Mouse (Mus musculus): ENCODE measurements around the gene Cyfip1. TPM values are rescaled to one million over a fixed set of nuclear protein-coding genes. Genes with fewer than 3 reads are reported as not detected.

Cyfip1 gene
- total and polyA plus RNA-seq, 3 experiments, result 20.1 to 29.3 (median 27.8) TPM

DNA sequence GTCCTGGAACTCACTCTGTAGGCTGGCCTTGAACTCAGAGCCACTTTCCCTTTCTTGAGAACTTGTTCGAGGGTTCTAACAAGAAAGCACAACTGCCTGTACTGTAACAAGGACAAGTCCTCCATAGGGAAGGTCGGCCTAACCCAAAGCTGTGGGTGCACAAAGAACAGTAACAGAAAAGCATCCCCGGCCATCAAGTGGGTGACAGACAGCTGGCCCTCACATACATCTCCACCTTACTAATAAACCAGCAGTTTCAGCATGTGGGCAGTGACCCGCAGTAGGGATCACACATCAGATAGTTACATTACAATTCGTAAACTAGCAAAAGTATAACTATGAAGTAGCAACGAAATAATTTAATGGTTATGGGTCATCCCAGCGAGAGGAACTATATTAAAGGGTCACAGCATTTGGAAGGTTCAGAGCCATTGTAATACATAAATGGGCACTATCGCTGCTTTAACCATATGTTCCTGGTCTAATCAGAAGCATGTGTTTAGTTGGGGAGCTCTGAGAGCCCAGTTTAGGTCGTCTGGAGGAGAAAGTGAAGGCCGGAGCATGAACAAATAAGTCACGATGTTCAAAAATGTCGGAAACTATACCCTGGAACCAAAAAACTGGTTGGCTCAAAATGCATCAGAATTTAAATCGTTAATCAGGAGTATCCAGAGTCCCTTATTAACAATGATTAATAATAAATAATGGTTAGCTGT is 48.2 kb upstream of the Cyfip1 start:
- peaks cover 7% of the 10 kb centered on the region for H3K79me2 ChIP-seq (replicated peaks; ENCODE audit: control insufficient read depth, extremely low read depth, insufficient read depth, poor library complexity, severe bottlenecking)
- in situ Hi-C loops (cut with MboI; ENCODE audit: low pct_ligation_motif_present, low pct_unique_long_range_greater_than_20kb, low sequenced_read_pairs) (no loop called here), dilution Hi-C loops (cut with MboI; ENCODE audit: extremely low pct_ligation_motif_present, extremely low pct_unique_long_range_greater_than_20kb, low sequenced_read_pairs) (no loop called here)
- peak overlapping the region; percentile 79 for H3K9ac ChIP-seq (ENCODE audit: insufficient read depth, low read depth)
- TF ChIP-seq MAFK (IDR thresholded peaks at IDR 0.05; ENCODE audit: insufficient replicate concordance, low read length) (no peak), SIN3A (IDR thresholded peaks at IDR 0.05; ENCODE audit: low read length) (peak; percentile 64; the same call in 1 of the 2 replicates)
- H3K27ac ChIP-seq (ENCODE audit: insufficient read depth, low read depth), result no peak overlapping the region
- peaks cover 0 to 22% of the 10 kb centered on the region in 2 experiments; a peak in 2 of 4 replicates for H3K4me1 ChIP-seq (ENCODE audit: control insufficient read depth in 1 of 2, insufficient read depth in 2 of 2)
- H3K4me2 ChIP-seq (ENCODE audit: insufficient read depth, low read depth, poor library complexity, severe bottlenecking), result peak overlapping the region; percentile 65
- no peaks in the 10 kb centered on the region for H3K9me3 ChIP-seq (replicated peaks; ENCODE audit: low read length)
- H3K4me3 ChIP-seq (replicated peaks in 1 of 3; ENCODE audit: low read depth in 2 of 3, low read length in 2 of 3, poor library complexity in 1 of 3), result peak overlapping the region; percentile 70 to 79 (median 77)
- no peaks in the 10 kb centered on the region for H3K27me3 ChIP-seq (replicated peaks)
- no peak for DNase-seq (ENCODE audit: extremely low read depth)
- H3K36me3 ChIP-seq (replicated peaks in 1 of 2; ENCODE audit: control insufficient read depth in 1 of 2, insufficient read depth in 1 of 2, low read length in 1 of 2), result peaks cover 18 to 28% of the 10 kb centered on the region in 2 experiments

- peak within 1 kb of the TSS; percentile 86 for H3K9ac ChIP-seq (ENCODE audit: insufficient read depth, low read depth)
- H3K79me2 ChIP-seq (replicated peaks; ENCODE audit: control insufficient read depth, extremely low read depth, insufficient read depth, poor library complexity, severe bottlenecking), result peaks cover 7% of the 10 kb centered on the region
- dilution Hi-C loops (cut with MboI; ENCODE audit: extremely low pct_ligation_motif_present, extremely low pct_unique_long_range_greater_than_20kb, low sequenced_read_pairs) (no loop called here), in situ Hi-C loops (cut with MboI; ENCODE audit: low pct_ligation_motif_present, low pct_unique_long_range_greater_than_20kb, low sequenced_read_pairs) (no loop called here)
- no peaks in the 10 kb centered on the region for H3K27me3 ChIP-seq (replicated peaks)
- peaks cover 20 to 35% of the 10 kb centered on the region in 2 experiments for H3K36me3 ChIP-seq (replicated peaks in 1 of 2; ENCODE audit: control insufficient read depth in 1 of 2, insufficient read depth in 1 of 2, low read length in 1 of 2)
- no peaks in the 10 kb centered on the region for H3K9me3 ChIP-seq (replicated peaks; ENCODE audit: low read length)
- H3K4me3 ChIP-seq (replicated peaks in 1 of 3; ENCODE audit: low read depth in 2 of 3, low read length in 2 of 3, poor library complexity in 1 of 3), result peak within 1 kb of the TSS; percentile 70 to 79 (median 77)
- H3K4me1 ChIP-seq (ENCODE audit: control insufficient read depth in 1 of 2, insufficient read depth in 2 of 2), result peaks cover 0 to 19% of the 10 kb centered on the region in 2 experiments; a peak in 2 of 4 replicates
- H3K27ac ChIP-seq (ENCODE audit: insufficient read depth, low read depth), result no peak within 1 kb of the TSS; the same call in 1 of the 2 replicates
- peak within 1 kb of the TSS; percentile 94 for H3K4me2 ChIP-seq (ENCODE audit: insufficient read depth, low read depth, poor library complexity, severe bottlenecking)
- DNase-seq (ENCODE audit: extremely low read depth), result peak; percentile 98
- TF ChIP-seq GABPA (IDR thresholded peaks at IDR 0.05; ENCODE audit: insufficient replicate concordance, low read depth, low read length) (no peak), POLR2AphosphoS2 (IDR thresholded peaks at IDR 0.05; ENCODE audit: low read depth, low read length) (peak; percentile 94), JUN (IDR thresholded peaks at IDR 0.05; ENCODE audit: insufficient read depth, low read depth, low read length) (no peak), ELF1 (IDR thresholded peaks at IDR 0.05; ENCODE audit: low read depth, low read length) (peak; percentile 79), CTCF (conservative IDR thresholded peaks at IDR 0.05 in 1 of 2, IDR thresholded peaks at IDR 0.05 in 1 of 2; ENCODE audit: low read depth in 2 of 2, low read length in 2 of 2) (no peak), TBP (conservative IDR thresholded peaks at IDR 0.05; ENCODE audit: low read depth, low read length) (peak; percentile 72; the same call in 1 of the 2 replicates), MXI1 (IDR thresholded peaks at IDR 0.05; ENCODE audit: low read depth, low read length) (peak; percentile 60; the same call in 1 of the 2 replicates), MAX (IDR thresholded peaks at IDR 0.05; ENCODE audit: low read length) (peak; percentile 68; the same call in 1 of the 2 replicates), TCF12 (IDR thresholded peaks at IDR 0.05; ENCODE audit: low read depth, low read length) (peak; percentile 88), USF1 (IDR thresholded peaks at IDR 0.05; ENCODE audit: low read depth, low read length) (no peak), ZNF384 (IDR thresholded peaks at IDR 0.05; ENCODE audit: low read depth, low read length) (no peak), MEF2A (IDR thresholded peaks at IDR 0.05; ENCODE audit: borderline replicate concordance, low read depth, low read length) (0 out of 2 replicates have a peak, but pooled peaks have one; percentile 51), ZC3H11A (IDR thresholded peaks at IDR 0.05; ENCODE audit: low read depth, low read length) (no peak), POLR2A (IDR thresholded peaks at IDR 0.05; ENCODE audit: low read depth, low read length) (peak; percentile 98), IRF4 (IDR thresholded peaks at IDR 0.05; ENCODE audit: low read depth, low read length) (peak; percentile 42), BHLHE40 (IDR thresholded peaks at IDR 0.05; ENCODE audit: low read depth, low read length) (no peak), CHD2 (IDR thresholded peaks at IDR 0.05; ENCODE audit: low read length) (peak; percentile 99), ZKSCAN1 (IDR thresholded peaks at IDR 0.05; ENCODE audit: borderline replicate concordance, low read depth, low read length) (no peak), SIN3A (IDR thresholded peaks at IDR 0.05; ENCODE audit: low read length) (0 out of 2 replicates have a peak, but pooled peaks have one; percentile 58), KAT2A (IDR thresholded peaks at IDR 0.05; ENCODE audit: insufficient replicate concordance, low read length) (0 out of 2 replicates have a peak, but pooled peaks have one; percentile 52), USF2 (conservative IDR thresholded peaks at IDR 0.05; ENCODE audit: low read depth, low read length) (no peak), EP300 (IDR thresholded peaks at IDR 0.05; ENCODE audit: low read length) (no peak), UBTF (IDR thresholded peaks at IDR 0.05; ENCODE audit: low read depth, low read length) (0 out of 2 replicates have a peak, but pooled peaks have one; percentile 55), JUND (conservative IDR thresholded peaks at IDR 0.05; ENCODE audit: low read depth, low read length) (no peak), RAD21 (IDR thresholded peaks at IDR 0.05; ENCODE audit: low read depth, low read length) (no peak), RCOR1 (conservative IDR thresholded peaks at IDR 0.05; ENCODE audit: low read depth, low read length) (no peak), E2F4 (IDR thresholded peaks at IDR 0.05; ENCODE audit: insufficient replicate concordance, low read depth, low read length) (no peak), SMC3 (IDR thresholded peaks at IDR 0.05; ENCODE audit: low read depth, low read length) (no peak; the same call in 1 of the 2 replicates), CHD1 (IDR thresholded peaks at IDR 0.05; ENCODE audit: low read depth, low read length) (no peak)
Measured at GRCm38 (mm10) chr7:55793952-55794603, 47.5 kb upstream of the Cyfip1 start, which contains the start of gene Tubgcp5. Gene Tubgcp5 (plus strand): TSS chr7:55794154.
